Mouse (Mus musculus): Measurements from ENCODE around the gene Xpnpep1. TPM values are rescaled to one million over a fixed set of nuclear protein-coding genes. Genes with fewer than 3 reads are reported as not detected.

Gene Xpnpep1
- total RNA-seq (2022), result 10 to 100 TPM; 72.1 to 84.8 (median 73.6) TPM

GRCm38 (mm10) chr19:53040164-53041132 is at the start of gene Xpnpep1:
Gene Xpnpep1 (minus strand): TSS chr19:53040214.
- peak; percentile 53 to 67 for DNase-seq (ENCODE audit: low spot score in 2 of 2)

- no peak for DNase-seq (ENCODE audit: low spot score in 2 of 2)
These were observed 47.5 kb upstream of the Xpnpep1 start for GRCm38 (mm10) chr19:53087268-53088143.

GRCm38 (mm10) chr19:53086861-53087260 is 46.8 kb upstream of the Xpnpep1 start:
- no peak for DNase-seq (ENCODE audit: low spot score in 2 of 2)

GRCm38 (mm10) chr19:53084735-53085134 is 44.7 kb upstream of the Xpnpep1 start:
- peak in 1 of 2 experiments; percentile 47 for DNase-seq (ENCODE audit: low spot score in 2 of 2)

GRCm38 (mm10) chr19:53082862-53083261 is 42.8 kb upstream of the Xpnpep1 start:
- DNase-seq (ENCODE audit: low spot score in 2 of 2), result no peak

GRCm38 (mm10) chr19:53081339-53081738 is 41.3 kb upstream of the Xpnpep1 start:
- no peak for DNase-seq (ENCODE audit: low spot score in 2 of 2)

- DNase-seq (ENCODE audit: low spot score in 2 of 2), result no peak
These were observed 40.9 kb upstream of the Xpnpep1 start for GRCm38 (mm10) chr19:53080921-53081320.

GRCm38 (mm10) chr19:53080487-53080886 is 40.5 kb upstream of the Xpnpep1 start:
- DNase-seq (ENCODE audit: low spot score in 2 of 2), result no peak

- DNase-seq (ENCODE audit: low spot score in 2 of 2), result no peak
These were observed 40.0 kb upstream of the Xpnpep1 start for GRCm38 (mm10) chr19:53080026-53080425.

- DNase-seq (ENCODE audit: low spot score in 2 of 2), result no peak
These were observed 38.5 kb upstream of the Xpnpep1 start for GRCm38 (mm10) chr19:53078271-53079085.

GRCm38 (mm10) chr19:53077278-53077677 is 37.3 kb upstream of the Xpnpep1 start:
- DNase-seq (ENCODE audit: low spot score in 2 of 2), result no peak

GRCm38 (mm10) chr19:53076238-53076981 is 36.4 kb upstream of the Xpnpep1 start:
- DNase-seq (ENCODE audit: low spot score in 2 of 2), result peak; percentile 54 to 61

GRCm38 (mm10) chr19:53075896-53076237 is 35.9 kb upstream of the Xpnpep1 start:
- no peak for DNase-seq (ENCODE audit: low spot score in 2 of 2)

GRCm38 (mm10) chr19:53074899-53075722 is 35.1 kb upstream of the Xpnpep1 start:
- DNase-seq (ENCODE audit: low spot score in 2 of 2), result no peak

- no peak for DNase-seq (ENCODE audit: low spot score in 2 of 2)
These were observed 33.5 kb upstream of the Xpnpep1 start for GRCm38 (mm10) chr19:53073521-53073920.

GRCm38 (mm10) chr19:53072406-53072805 is 32.4 kb upstream of the Xpnpep1 start:
- DNase-seq (ENCODE audit: low spot score in 2 of 2), result no peak

GRCm38 (mm10) chr19:53071651-53072050 is 31.6 kb upstream of the Xpnpep1 start:
- DNase-seq (ENCODE audit: low spot score in 2 of 2), result no peak

- no peak for DNase-seq (ENCODE audit: low spot score in 2 of 2)
These were observed 30.9 kb upstream of the Xpnpep1 start for GRCm38 (mm10) chr19:53070870-53071269.

- DNase-seq (ENCODE audit: low spot score in 2 of 2), result no peak
These were observed 29.4 kb upstream of the Xpnpep1 start for GRCm38 (mm10) chr19:53069451-53069850.

- DNase-seq (ENCODE audit: low spot score in 2 of 2), result no peak
These were observed 26.9 kb upstream of the Xpnpep1 start for GRCm38 (mm10) chr19:53066934-53067333.
